Comparison of ENCODE assay signal across 1 mouse cellular context in the genomic region with DNA sequence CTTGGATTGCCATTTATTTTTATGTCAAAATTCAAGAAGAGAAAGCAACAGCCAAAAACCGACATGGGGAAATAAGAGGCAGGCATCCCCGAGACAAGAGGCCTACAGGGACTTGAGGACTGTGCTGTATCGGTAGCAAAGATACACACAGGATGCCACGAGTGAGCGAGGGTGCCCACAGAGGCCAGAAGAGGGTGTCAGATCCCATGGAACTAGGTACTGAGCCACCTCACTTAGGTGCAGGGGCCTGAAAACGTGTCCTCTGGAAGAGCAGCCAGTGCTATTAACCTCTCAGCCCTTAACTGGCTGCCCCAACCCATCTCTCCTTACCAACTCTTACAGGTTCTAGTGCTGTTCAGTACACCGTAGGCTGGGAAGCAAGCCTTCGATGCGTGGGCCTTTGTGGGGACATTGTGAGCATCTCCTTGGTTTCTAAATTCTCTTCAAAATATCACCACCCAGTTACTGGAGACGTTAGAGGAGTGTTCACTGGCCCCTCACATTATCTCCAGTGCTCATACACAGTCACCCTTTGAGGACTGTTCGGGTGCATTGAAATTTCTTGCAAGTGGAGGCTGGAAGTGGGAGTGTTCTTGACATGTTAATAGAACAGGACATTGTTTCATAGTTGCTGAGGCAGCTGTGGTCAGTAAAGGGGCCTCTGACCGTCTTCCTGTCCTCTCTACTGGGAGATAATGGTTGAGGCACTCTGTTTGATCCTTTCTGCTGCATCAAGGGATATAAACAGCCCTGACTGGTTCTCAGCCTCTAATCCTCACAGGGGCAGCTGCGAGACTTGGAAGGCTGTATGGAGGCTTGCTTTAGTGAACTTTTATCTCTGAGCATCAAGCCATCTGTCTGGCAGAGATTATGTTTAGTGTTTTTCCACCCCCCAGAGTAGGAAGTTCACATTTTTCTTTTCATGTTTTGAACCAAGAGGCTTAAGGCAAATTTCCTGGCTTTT.
TF ChIP-seq lines count a peak whose summit lies in the region.

No protein-coding gene starts in this region.

TF ChIP-seq in MEL, 35 proteins besides CTCF, POLR2A, EP300 and RAD21 (continued from another document):
- TF ChIP-seq MEF2A (IDR thresholded peaks at IDR 0.05; ENCODE audit: extremely low read depth, insufficient replicate concordance, low read depth, low read length, poor library complexity, severe bottlenecking) (no peak), SIN3A (IDR thresholded peaks at IDR 0.05; ENCODE audit: low read length) (0 out of 2 replicates have a peak, but pooled peaks have one; percentile 24), MAX (IDR thresholded peaks at IDR 0.05; ENCODE audit: low read length) (no peak), CHD2 (IDR thresholded peaks at IDR 0.05; ENCODE audit: low read length) (no peak), E2F4 (IDR thresholded peaks at IDR 0.05; ENCODE audit: borderline replicate concordance, low read depth, low read length) (no peak), RCOR1 (IDR thresholded peaks at IDR 0.05; ENCODE audit: low read depth, low read length) (peak; percentile 83), MAFK (IDR thresholded peaks at IDR 0.05; ENCODE audit: borderline replicate concordance, low read depth, low read length) (no peak), TBP (IDR thresholded peaks at IDR 0.05; ENCODE audit: low read depth, low read length) (0 out of 2 replicates have a peak, but pooled peaks have one; percentile 35), POLR2AphosphoS5 (IDR thresholded peaks at IDR 0.05; ENCODE audit: borderline replicate concordance, low read depth, low read length) (no peak), ETS1 (IDR thresholded peaks at IDR 0.05; ENCODE audit: low read depth, low read length) (peak; percentile 87), ZC3H11A (IDR thresholded peaks at IDR 0.05; ENCODE audit: low read depth, low read length) (no peak), POLR2AphosphoS2 (IDR thresholded peaks at IDR 0.05; ENCODE audit: low read length) (no peak), NELFE (IDR thresholded peaks at IDR 0.05; ENCODE audit: low read depth, low read length) (no peak), USF1 (IDR thresholded peaks at IDR 0.05; ENCODE audit: low read depth, low read length) (no peak)
